Mouse (Mus musculus): ENCODE data around the gene Bglap3. TPM values are rescaled to one million over a fixed set of nuclear protein-coding genes. Genes with fewer than 3 reads are reported as not detected.
A peak's percentile ranks its signal among the peaks of the same experiment; 100 is the strongest.
"Not testable (repeated sequence)": the region's sequence is repeated elsewhere in the genome, so short reads cannot be mapped to it uniquely, and the experiment has no call there.

Gene Bglap3
- polyA plus RNA-seq (2016; fragmentation: Nextera tagmentation; extraction: Ambion mirVana): 0.44 TPM in 1 of 2 replicates, not detected in the other

- 91% methylated on average over 9 of the region's 9 CpGs for WGBS
- DNase-seq (ENCODE audit: low spot score); H3K9me3 ChIP-seq; H3K4me1 ChIP-seq; H3K27ac ChIP-seq; H3K36me3 ChIP-seq; H3K4me3 ChIP-seq; H3K27me3 ChIP-seq (ENCODE audit: insufficient read depth, poor library complexity, severe bottlenecking): not testable (repeated sequence)
These were observed at the start of gene Bglap3 for GRCm38 (mm10) chr3:88372643-88373042. Bglap3 (minus strand) TSS chr3:88372743.

DNA sequence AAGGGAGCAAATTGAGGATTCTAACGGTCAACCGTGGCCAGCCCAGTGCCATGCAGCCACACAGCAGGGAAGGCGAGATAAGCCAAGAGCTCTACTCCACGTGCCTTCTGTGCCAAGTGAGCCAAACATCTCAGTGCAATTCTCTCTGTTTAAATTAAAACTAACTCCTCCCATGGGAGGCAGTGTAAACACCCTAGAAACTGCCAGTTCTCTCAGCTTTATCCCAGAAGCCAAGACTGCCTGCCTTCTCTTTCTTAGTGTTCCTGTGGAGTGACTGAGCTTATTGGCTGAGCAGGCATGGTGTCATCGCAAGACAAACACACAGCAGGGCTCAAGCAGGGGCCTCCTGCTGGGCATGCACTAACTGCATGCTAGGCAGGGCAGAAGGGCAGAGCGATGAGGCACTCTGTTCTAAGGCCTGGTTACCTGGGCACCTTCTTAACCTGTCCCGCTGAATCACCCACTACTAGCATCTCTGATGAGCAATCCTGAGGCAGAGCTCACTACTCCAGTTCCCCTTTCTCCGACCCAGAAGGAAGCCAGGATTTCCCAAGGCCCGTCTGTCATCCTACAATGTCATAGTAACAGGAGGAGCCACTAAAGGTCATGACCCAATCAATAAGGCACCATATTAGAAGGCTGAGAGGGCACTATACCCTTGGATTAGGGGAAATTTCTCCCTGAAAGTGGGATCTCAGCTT, 49.6 kb upstream of the Bglap3 start:
- Histone ChIP-seq H3K4me3 (no peak overlapping the region), H3K36me3 (peaks cover 45% of the 10 kb centered on the region), H3K27ac (no peak overlapping the region), H3K4me1 (peaks cover 30% of the 10 kb centered on the region), H3K9me3 (no peaks in the 10 kb centered on the region), H3K27me3 (ENCODE audit: insufficient read depth, poor library complexity, severe bottlenecking) (no peaks in the 10 kb centered on the region)
- WGBS: 31% methylated on average over 9 of the region's 9 CpGs
- no peak for DNase-seq (ENCODE audit: low spot score)

- H3K36me3 ChIP-seq: peaks cover 56% of the 10 kb centered on the region
- WGBS: 93% methylated on average over 19 of the region's 19 CpGs
These were observed 48.2 kb upstream of the Bglap3 start for GRCm38 (mm10) chr3:88420771-88421170.

GRCm38 (mm10) chr3:88418016-88418415, 45.5 kb upstream of the Bglap3 start:
- Histone ChIP-seq H3K4me1 (peaks cover 24% of the 10 kb centered on the region), H3K4me3 (no peak overlapping the region), H3K27me3 (ENCODE audit: insufficient read depth, poor library complexity, severe bottlenecking) (no peaks in the 10 kb centered on the region), H3K9me3 (no peaks in the 10 kb centered on the region), H3K36me3 (peaks cover 79% of the 10 kb centered on the region), H3K27ac (no peak overlapping the region)
- 77% methylated on average over 6 of the region's 6 CpGs for whole genome bisulfite sequencing
- no peak for DNase-seq (ENCODE audit: low spot score)

More at GRCm38 (mm10) chr3:88420771-88421170, 48.2 kb upstream of the Bglap3 start:
- Histone ChIP-seq H3K9me3 (no peaks in the 10 kb centered on the region), H3K27ac (no peak overlapping the region), H3K4me1 (peaks cover 34% of the 10 kb centered on the region), H3K27me3 (ENCODE audit: insufficient read depth, poor library complexity, severe bottlenecking) (no peaks in the 10 kb centered on the region), H3K4me3 (no peak overlapping the region)
- DNase-seq (ENCODE audit: low spot score): peak; percentile 63

GRCm38 (mm10) chr3:88415668-88416067, 43.1 kb upstream of the Bglap3 start:
- Histone ChIP-seq H3K36me3 (peaks cover 88% of the 10 kb centered on the region), H3K27me3 (ENCODE audit: insufficient read depth, poor library complexity, severe bottlenecking) (no peaks in the 10 kb centered on the region), H3K4me3 (no peak overlapping the region), H3K27ac (peak overlapping the region; percentile 50; the same call in 1 of the 2 replicates), H3K9me3 (no peaks in the 10 kb centered on the region), H3K4me1 (peaks cover 27% of the 10 kb centered on the region)
- 51% methylated on average over 4 of the region's 4 CpGs for WGBS
- DNase-seq (ENCODE audit: low spot score): peak; percentile 74

DNA sequence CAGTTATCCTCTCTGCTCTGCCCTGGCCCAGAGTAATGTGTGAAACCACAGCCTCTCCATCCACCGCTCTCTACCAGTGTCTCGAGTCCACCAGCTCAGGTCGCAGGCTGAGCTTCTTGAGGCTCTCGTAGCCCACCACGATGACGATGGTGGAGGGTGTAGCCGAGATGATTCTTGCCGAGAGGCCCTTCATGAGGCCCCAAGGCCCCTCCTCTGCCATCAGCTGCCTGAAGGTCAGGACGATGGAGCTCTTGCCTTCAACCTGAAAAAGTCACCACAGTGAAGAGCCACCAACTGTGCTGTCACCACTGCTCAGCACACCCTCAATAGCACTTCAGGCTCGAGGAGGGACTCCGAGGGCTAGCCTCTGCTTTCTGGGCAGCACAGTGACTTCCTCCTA, 40.1 kb upstream of the Bglap3 start:
- H3K36me3 ChIP-seq: peaks cover 61% of the 10 kb centered on the region
- peaks cover 44% of the 10 kb centered on the region for H3K4me1 ChIP-seq
- peak; percentile 59 for DNase-seq (ENCODE audit: low spot score)
- H3K27me3 ChIP-seq (ENCODE audit: insufficient read depth, poor library complexity, severe bottlenecking): no peaks in the 10 kb centered on the region
- no peak overlapping the region for H3K27ac ChIP-seq
- no peaks in the 10 kb centered on the region for H3K9me3 ChIP-seq
- H3K4me3 ChIP-seq: no peak overlapping the region
- 80% methylated on average over 11 of the region's 11 CpGs for WGBS

DNA sequence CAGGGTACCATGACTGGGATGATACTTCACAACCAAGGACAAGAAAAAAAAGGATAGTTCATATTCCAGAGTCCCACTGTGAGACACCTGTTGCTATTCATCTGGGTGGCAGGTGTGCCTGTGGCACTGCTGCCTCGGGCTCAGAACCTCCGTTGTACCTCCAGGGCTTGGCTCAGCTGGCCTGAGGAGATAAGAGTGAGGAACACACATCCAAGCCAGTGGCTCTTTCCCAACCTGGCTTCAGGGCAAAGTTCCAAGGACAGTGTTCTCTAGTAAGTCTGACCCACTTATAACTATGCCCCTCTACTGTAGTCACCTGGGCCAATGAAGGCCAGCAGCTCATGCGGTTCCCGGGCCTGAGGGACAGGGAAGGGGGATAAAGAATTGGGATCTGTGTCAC, 39.1 kb upstream of the Bglap3 start:
- H3K9me3 ChIP-seq: no peaks in the 10 kb centered on the region
- WGBS: 86% methylated on average over 4 of the region's 4 CpGs
- H3K27me3 ChIP-seq (ENCODE audit: insufficient read depth, poor library complexity, severe bottlenecking): no peaks in the 10 kb centered on the region
- DNase-seq (ENCODE audit: low spot score): peak; percentile 75
- H3K36me3 ChIP-seq: peaks cover 54% of the 10 kb centered on the region
- H3K4me1 ChIP-seq: peaks cover 50% of the 10 kb centered on the region
- no peak overlapping the region for H3K27ac ChIP-seq
- H3K4me3 ChIP-seq: no peak overlapping the region

- Histone ChIP-seq H3K36me3 (peaks cover 43% of the 10 kb centered on the region), H3K9me3 (no peaks in the 10 kb centered on the region), H3K4me1 (peaks cover 45% of the 10 kb centered on the region), H3K27me3 (ENCODE audit: insufficient read depth, poor library complexity, severe bottlenecking) (no peaks in the 10 kb centered on the region), H3K27ac (peak overlapping the region; percentile 97), H3K4me3 (peak overlapping the region; percentile 71)
- DNase-seq (ENCODE audit: low spot score): peak; percentile 76
- 21% methylated on average over 7 of the region's 7 CpGs for WGBS
These were observed 38.1 kb upstream of the Bglap3 start for GRCm38 (mm10) chr3:88410645-88411031.

- H3K36me3 ChIP-seq: peaks cover 37% of the 10 kb centered on the region
- H3K9me3 ChIP-seq: no peaks in the 10 kb centered on the region
These were observed 37.5 kb upstream of the Bglap3 start, which contains the start of gene Pmf1 for GRCm38 (mm10) chr3:88409741-88410644. Pmf1 (minus strand) TSS chr3:88410331.

DNA sequence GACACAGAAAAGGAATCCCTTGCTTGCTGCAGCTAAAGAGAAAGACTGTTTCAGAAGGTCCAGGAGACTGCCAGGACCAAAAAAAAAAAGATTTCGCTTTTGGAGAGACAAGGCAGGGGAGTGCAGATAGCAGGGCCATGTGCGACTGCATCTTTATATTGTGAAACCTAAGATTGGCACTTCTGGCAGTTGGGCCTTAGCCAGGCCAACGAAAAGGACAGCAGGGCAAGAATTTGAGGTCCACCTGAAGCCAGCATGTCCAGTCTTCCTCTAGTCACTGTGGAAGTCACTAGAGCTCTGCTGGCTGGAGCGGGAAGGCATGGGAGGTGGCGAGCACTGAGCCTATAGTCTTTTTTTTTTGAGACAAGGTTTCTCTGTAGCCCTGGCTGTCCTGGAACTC, 36.4 kb upstream of the Bglap3 start:
- H3K27me3 ChIP-seq (ENCODE audit: insufficient read depth, poor library complexity, severe bottlenecking): no peaks in the 10 kb centered on the region
- H3K36me3 ChIP-seq: peaks cover 34% of the 10 kb centered on the region
- WGBS: 72% methylated on average over 5 of the region's 5 CpGs
- H3K27ac ChIP-seq: peak overlapping the region; percentile 97
- H3K4me3 ChIP-seq: peak overlapping the region; percentile 71
- peaks cover 42% of the 10 kb centered on the region for H3K4me1 ChIP-seq
- H3K9me3 ChIP-seq: no peaks in the 10 kb centered on the region
- DNase-seq (ENCODE audit: low spot score): no peak

More at GRCm38 (mm10) chr3:88409741-88410644, 37.5 kb upstream of the Bglap3 start, which contains the start of gene Pmf1:
- DNase-seq (ENCODE audit: low spot score): peak; percentile 97
- no peaks in the 10 kb centered on the region for H3K27me3 ChIP-seq (ENCODE audit: insufficient read depth, poor library complexity, severe bottlenecking)
- H3K4me3 ChIP-seq: peak within 1 kb of the TSS; percentile 71
- peaks cover 42% of the 10 kb centered on the region for H3K4me1 ChIP-seq
- H3K27ac ChIP-seq: peak within 1 kb of the TSS; percentile 97
- under 1% methylated on average over 54 of the region's 54 CpGs for WGBS

GRCm38 (mm10) chr3:88407529-88407928, 35.0 kb upstream of the Bglap3 start:
- Histone ChIP-seq H3K9me3 (no peaks in the 10 kb centered on the region), H3K36me3 (peaks cover 29% of the 10 kb centered on the region), H3K27ac (no peak overlapping the region), H3K4me3 (no peak overlapping the region), H3K27me3 (ENCODE audit: insufficient read depth, poor library complexity, severe bottlenecking) (no peaks in the 10 kb centered on the region), H3K4me1 (peaks cover 42% of the 10 kb centered on the region)
- WGBS: 58% methylated on average over 7 of the region's 7 CpGs
- peak; percentile 71 for DNase-seq (ENCODE audit: low spot score)

- Histone ChIP-seq H3K36me3 (peaks cover 29% of the 10 kb centered on the region), H3K27ac (no peak overlapping the region), H3K4me3 (no peak overlapping the region), H3K9me3 (no peaks in the 10 kb centered on the region), H3K27me3 (ENCODE audit: insufficient read depth, poor library complexity, severe bottlenecking) (no peaks in the 10 kb centered on the region), H3K4me1 (peaks cover 40% of the 10 kb centered on the region)
- peak; percentile 90 for DNase-seq (ENCODE audit: low spot score)
- 2% methylated on average over 2 of the region's 2 CpGs for WGBS
These were observed 34.5 kb upstream of the Bglap3 start for GRCm38 (mm10) chr3:88407090-88407489.
